8 mouse cellular contexts compared by ENCODE assay signal in the genomic region with DNA sequence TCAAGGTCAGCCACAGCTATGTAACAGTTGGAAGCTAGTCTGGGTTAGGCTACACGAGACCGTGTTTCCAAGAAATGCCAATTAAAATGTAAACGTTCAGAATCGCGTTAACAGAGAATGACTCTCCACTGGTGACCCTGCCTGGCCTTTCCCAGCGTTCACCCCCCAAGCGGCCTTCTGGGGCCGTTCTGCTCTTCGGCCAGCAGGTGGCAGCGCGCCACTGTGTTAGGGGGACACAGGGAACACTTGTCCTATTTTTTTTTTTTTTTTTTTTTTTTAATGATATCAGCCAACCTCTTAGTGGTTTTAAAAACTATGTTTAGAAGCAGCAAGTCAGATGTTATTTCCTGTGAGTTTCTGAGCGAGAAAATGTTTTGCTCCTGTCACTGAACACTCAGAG.
A peak's percentile ranks its signal among the peaks of the same experiment; 100 is the strongest.
DNase-seq lines count a peak whose midpoint lies in the region; ATAC-seq lines count a peak whose summit lies in the region.

No protein-coding gene starts in this region.

- H3K4me1 ChIP-seq in midbrain, embryonic 16.5 days (ENCODE audit: control insufficient read depth, insufficient read depth, low read length): no peaks in the 10 kb centered on the region; the same call in 1 of the 2 replicates

- no peaks in the 10 kb centered on the region for H3K36me3 ChIP-seq in midbrain, embryonic 16.5 days (ENCODE audit: control insufficient read depth, insufficient read depth, low read length)

- intact Hi-C loops in gastrocnemius, postnatal 14 days (cut with DNase I; ENCODE audit: low total_unique reads): no loop called here

- no peak overlapping the region for H3K27ac ChIP-seq in midbrain, embryonic 16.5 days (ENCODE audit: low read length)

- H3K4me3 ChIP-seq in midbrain, embryonic 16.5 days (ENCODE audit: low read depth, low read length): no peak overlapping the region

- no peak overlapping the region for H3K4me2 ChIP-seq in midbrain, embryonic 16.5 days (ENCODE audit: low read length)

- ATAC-seq in midbrain, embryonic 16.5 days: 0 out of 2 replicates have a peak, but pooled peaks have one; percentile 26

- H3K27me3 ChIP-seq in midbrain, embryonic 16.5 days (ENCODE audit: control insufficient read depth, insufficient read depth, low read depth, low read length): no peaks in the 10 kb centered on the region

- no peaks in the 10 kb centered on the region for H3K9me3 ChIP-seq in midbrain, embryonic 16.5 days (replicated peaks; ENCODE audit: control insufficient read depth, low read length, poor library complexity, severe bottlenecking)

- 3% methylated on average over 12 of the region's 12 CpGs for WGBS in midbrain, embryonic 16.5 days

- H3K9ac ChIP-seq in midbrain, embryonic 16.5 days (ENCODE audit: low read depth, low read length): no peak overlapping the region

- peak; percentile 25 for DNase-seq in urinary bladder, adult 2 months (ENCODE audit: low spot score)
- DNase-seq in urinary bladder, adult 18-20 months (ENCODE audit: low spot score in 2 of 2): no peak
- DNase-seq in cerebellum, postnatal 25 days: peak; percentile 51 to 74
- peak; percentile 74 for DNase-seq in gastrocnemius, postnatal 14 days
- peak; percentile 20 for DNase-seq in kidney, adult 11 months
- peak; percentile 68 for DNase-seq in liver
- peak; percentile 36 to 74 for DNase-seq in spleen, postnatal 10 days (ENCODE audit: low spot score in 2 of 2)

Comparison
In these comparisons a context has a peak if more than half of its experiments do, and no peak if none do; other contexts are left out.
1. DNase-seq: peak in urinary bladder, adult 2 months (single experiment), cerebellum, postnatal 25 days (2 of 2), gastrocnemius, postnatal 14 days (single experiment), kidney, adult 11 months (single experiment), liver (single experiment) and spleen, postnatal 10 days (2 of 2); none in urinary bladder, adult 18-20 months (0 of 2).